Mouse (Mus musculus) inflammation-experienced regulatory T-cells, adult 6 months (primary cell): ENCODE data around the gene Gm49027. TPM values are rescaled to one million over a fixed set of nuclear protein-coding genes. Genes with fewer than 3 reads are reported as not detected.

ENCODE experiments used
- ATAC-seq: one replicate; pipeline ENCODE4 v1.8.0; 2017
- polyA plus RNA-seq, 3 experiments: library from polyadenylated mRNA; unstranded; fragments of 100-300 nt; shearing (Covaris generic); gene quantifications; one replicate each; pipeline ENCODE4 v1.2.1; 2017

Gm49027 gene
- polyA plus RNA-seq, 3 experiments from 2014 or later = 0.58 TPM; not detected in 2

- no peak for ATAC-seq
Observed at GRCm38 (mm10) chr5:123499717-123500116, 25.6 kb downstream of the Gm49027 start.

- no peak for ATAC-seq
Observed at GRCm38 (mm10) chr5:123489935-123490334, 35.4 kb downstream of the Gm49027 start.

DNA sequence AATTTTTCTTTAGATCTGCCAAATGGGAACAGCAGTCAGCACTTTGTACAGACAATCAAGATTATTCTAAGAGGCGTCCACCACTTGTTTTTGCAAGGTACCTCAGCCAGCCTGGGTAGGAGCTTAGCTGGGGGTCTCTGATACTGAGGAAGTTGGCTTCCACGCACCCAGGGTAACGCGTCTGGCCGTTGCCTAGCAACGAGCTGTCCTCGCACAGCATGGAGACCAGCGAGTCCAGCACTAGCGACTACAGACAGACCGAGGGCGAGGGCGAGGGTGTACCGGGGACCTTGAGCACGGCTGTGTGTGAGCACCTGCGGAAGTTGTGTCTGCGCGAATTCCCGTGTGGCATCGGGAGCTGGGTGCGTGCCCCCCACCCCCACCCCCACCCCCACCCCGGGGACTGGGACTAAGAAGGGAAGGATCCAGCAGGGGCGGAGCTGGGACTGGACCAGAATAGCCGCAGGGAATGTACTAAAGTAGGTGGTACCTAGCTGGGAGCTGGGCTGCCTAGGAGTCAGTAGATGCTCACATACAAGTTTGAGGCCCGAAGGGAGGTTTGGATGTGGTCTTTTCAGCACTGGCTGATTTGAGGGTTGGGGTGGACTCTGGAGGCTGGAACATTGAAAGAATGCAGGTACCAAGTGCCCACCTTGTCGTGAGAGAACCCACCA is 36.0 kb downstream of the Gm49027 start, which contains the start of the genes Lrrc43 and Il31:
Gene Lrrc43 (plus strand): TSS at position 194 of the 674 bp plus-strand sequence.
Gene Il31 (minus strand): TSS at position 378 of the 674 bp plus-strand sequence.
- ATAC-seq = no peak

DNA sequence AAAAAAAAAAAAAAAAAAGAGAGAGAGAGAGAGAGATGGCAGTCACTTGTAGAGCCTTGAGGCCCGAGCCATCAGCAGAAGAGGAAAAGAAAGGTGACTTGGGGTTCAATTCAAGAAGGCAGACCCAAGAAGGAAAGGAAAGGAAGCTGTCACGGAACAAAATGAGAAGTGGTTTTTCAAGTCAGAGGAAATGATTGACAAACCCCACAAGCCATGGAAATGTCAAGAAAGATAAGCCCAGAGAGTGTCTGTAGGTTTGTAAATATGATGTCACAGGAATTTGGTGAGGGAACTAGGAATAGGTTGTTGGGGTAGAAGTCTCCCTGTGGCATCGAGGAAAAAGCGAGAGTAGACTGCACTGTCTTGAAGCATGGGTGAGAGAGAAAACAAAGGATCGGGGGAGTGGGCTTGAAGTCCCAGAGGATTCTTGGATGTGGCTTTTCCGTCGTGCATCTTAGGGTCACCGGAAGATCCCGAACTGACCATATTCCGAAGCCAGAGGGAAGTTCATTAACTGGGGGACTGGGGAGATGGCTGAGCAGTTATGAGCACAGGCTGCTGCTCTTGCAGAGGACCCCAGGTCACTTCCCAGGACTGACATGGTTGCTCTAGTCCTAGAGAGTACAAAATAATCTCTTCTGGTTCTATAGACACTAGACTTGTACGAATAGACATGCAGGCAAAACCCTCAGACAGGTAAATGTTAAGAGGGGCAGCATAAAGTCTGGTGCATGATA is 37.5 kb downstream of the Gm49027 start:
- ATAC-seq = no peak

DNA sequence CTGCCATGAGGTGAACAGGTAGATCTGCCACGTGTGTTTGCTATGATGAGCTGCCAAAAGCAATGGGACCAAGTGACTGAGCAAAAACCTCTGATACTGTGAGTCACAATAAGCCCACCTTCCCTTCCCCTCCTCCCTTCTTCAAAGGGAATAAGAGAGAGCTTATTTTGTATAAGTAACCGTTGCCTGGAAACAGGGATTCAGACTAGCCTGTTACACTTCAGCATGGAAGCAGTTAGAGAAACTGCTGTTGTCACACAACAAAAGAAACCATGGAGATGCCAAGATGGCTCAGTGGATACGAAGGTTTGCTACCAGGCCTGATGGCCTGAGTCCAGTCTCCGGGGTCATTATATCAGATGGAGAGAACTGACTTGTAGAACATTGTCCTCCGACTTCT is 51.5 kb downstream of the Gm49027 start:
- ATAC-seq = no peak

DNA sequence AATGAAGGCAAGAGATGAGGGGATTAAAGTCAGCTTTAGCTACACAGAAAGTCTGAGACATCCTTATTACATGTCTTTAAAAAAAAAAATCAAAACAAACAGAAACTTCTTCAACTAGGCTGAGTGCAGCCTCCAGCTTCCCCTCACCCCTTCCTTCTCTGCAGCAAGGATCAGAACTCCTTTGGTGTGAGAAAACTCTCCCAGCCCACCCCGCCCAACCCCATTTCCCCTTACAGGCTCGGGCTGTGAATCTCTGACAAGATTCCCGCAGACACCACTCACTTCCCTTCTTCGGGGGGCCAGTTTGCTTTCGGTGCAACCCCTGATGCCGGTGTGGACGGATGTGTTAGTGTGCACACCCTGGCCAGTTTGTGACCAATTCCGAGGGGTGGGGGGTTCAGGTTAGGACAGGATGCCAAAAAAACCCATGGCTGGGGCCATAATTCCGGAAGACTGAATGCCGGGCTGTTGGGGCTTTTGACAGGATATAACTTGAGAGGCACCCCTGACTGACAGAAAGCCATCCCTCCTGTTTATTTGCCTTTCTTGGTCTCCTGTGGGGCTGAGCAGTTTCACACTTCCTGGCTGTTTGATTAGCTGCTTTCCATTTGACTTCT is 54.4 kb downstream of the Gm49027 start:
- peak; percentile 85 for ATAC-seq

- no peak for ATAC-seq
Observed at GRCm38 (mm10) chr5:123464638-123465037, 60.6 kb downstream of the Gm49027 start.

Other genes with a start within 250 kb of the Gm49027 start
- 10 to 100 TPM in 1 of 3 experiments, 1 to 10 TPM in 2; 3.4 to 13.1 (median 6.7) TPM for gene Bcl7a, start 181.7 kb downstream of the Gm49027 start, polyA plus RNA-seq
- 10 to 100 TPM; 11.3 to 26.3 (median 18.1) TPM for gene Mlxip, start 130.7 kb downstream of the Gm49027 start, polyA plus RNA-seq
- gene Lrrc43, start 36.2 kb downstream of the Gm49027 start, polyA plus RNA-seq = not detected
- gene Il31, start 36.0 kb downstream of the Gm49027 start, polyA plus RNA-seq = not detected
- under 1 TPM in 2 of 3 experiments, not detected in 1; 0.54 to 0.68 TPM for gene B3gnt4, start 15.0 kb downstream of the Gm49027 start, polyA plus RNA-seq
- gene Diablo, start 1.3 kb downstream of the Gm49027 start, polyA plus RNA-seq = 10 to 100 TPM; 64.1 to 86.9 (median 84.4) TPM
- 10 to 100 TPM; 39.4 to 43.7 (median 42.1) TPM for gene Vps33a, start 47.5 kb upstream of the Gm49027 start, polyA plus RNA-seq
- 10 to 100 TPM; 41.5 to 56.4 (median 51.1) TPM for gene Clip1, start 159.1 kb upstream of the Gm49027 start, polyA plus RNA-seq
- gene Zcchc8, start 195.6 kb upstream of the Gm49027 start, polyA plus RNA-seq = 10 to 100 TPM; 60.2 to 83.6 (median 75.5) TPM
- gene Rsrc2, start 223.9 kb upstream of the Gm49027 start, polyA plus RNA-seq = 100 to 1,000 TPM; 155 to 186 (median 165) TPM
- 10 to 100 TPM in 1 of 3 experiments, 1 to 10 TPM in 2; 2.0 to 17.5 (median 2.0) TPM for gene Kntc1, start 224.2 kb upstream of the Gm49027 start, polyA plus RNA-seq